Mouse (Mus musculus): ENCODE measurements around the gene Rfc2. TPM values are rescaled to one million over a fixed set of nuclear protein-coding genes. Genes with fewer than 3 reads are reported as not detected.

Gene Rfc2
- total RNA-seq (2014; fragmentation: Nextera tagmentation) (241 and 279 TPM in 2 replicates), total RNA-seq (2017) (113 and 125 TPM in 2 replicates)

GRCm38 (mm10) chr5:134581146-134581545 is at the start of gene Rfc2:
Gene Rfc2, plus strand, starts transcription at chr5:134581366.
- ATAC-seq (replicated peaks; ENCODE audit: low FRiP score, low TSS enrichment, poor library complexity, severe bottlenecking), result no peak

GRCm38 (mm10) chr5:134531585-134531984 is 49.6 kb upstream of the Rfc2 start:
- no peak for ATAC-seq (replicated peaks; ENCODE audit: low FRiP score, low TSS enrichment, poor library complexity, severe bottlenecking)

GRCm38 (mm10) chr5:134532417-134532816 is 48.7 kb upstream of the Rfc2 start:
- no peak for ATAC-seq (replicated peaks; ENCODE audit: low FRiP score, low TSS enrichment, poor library complexity, severe bottlenecking)

GRCm38 (mm10) chr5:134536036-134536435 is 45.1 kb upstream of the Rfc2 start:
- ATAC-seq (replicated peaks; ENCODE audit: low FRiP score, low TSS enrichment, poor library complexity, severe bottlenecking), result no peak

- ATAC-seq (replicated peaks; ENCODE audit: low FRiP score, low TSS enrichment, poor library complexity, severe bottlenecking), result no peak
Measured at GRCm38 (mm10) chr5:134539891-134540290, 41.3 kb upstream of the Rfc2 start.

GRCm38 (mm10) chr5:134540881-134541280 is 40.3 kb upstream of the Rfc2 start:
- ATAC-seq (replicated peaks; ENCODE audit: low FRiP score, low TSS enrichment, poor library complexity, severe bottlenecking), result no peak

- ATAC-seq (replicated peaks; ENCODE audit: low FRiP score, low TSS enrichment, poor library complexity, severe bottlenecking), result no peak
Measured at GRCm38 (mm10) chr5:134541640-134542039, 39.5 kb upstream of the Rfc2 start.

GRCm38 (mm10) chr5:134544516-134545241 is 36.5 kb upstream of the Rfc2 start:
- ATAC-seq (replicated peaks; ENCODE audit: low FRiP score, low TSS enrichment, poor library complexity, severe bottlenecking), result peak; percentile 33; the same call in 1 of the 2 replicates

- no peak for ATAC-seq (replicated peaks; ENCODE audit: low FRiP score, low TSS enrichment, poor library complexity, severe bottlenecking)
Measured at GRCm38 (mm10) chr5:134545242-134545629, 35.9 kb upstream of the Rfc2 start.

- no peak for ATAC-seq (replicated peaks; ENCODE audit: low FRiP score, low TSS enrichment, poor library complexity, severe bottlenecking)
Measured at GRCm38 (mm10) chr5:134546790-134547189, 34.4 kb upstream of the Rfc2 start.

GRCm38 (mm10) chr5:134548306-134548705 is 32.9 kb upstream of the Rfc2 start:
- no peak for ATAC-seq (replicated peaks; ENCODE audit: low FRiP score, low TSS enrichment, poor library complexity, severe bottlenecking)

- ATAC-seq (replicated peaks; ENCODE audit: low FRiP score, low TSS enrichment, poor library complexity, severe bottlenecking), result no peak
Measured at GRCm38 (mm10) chr5:134549640-134550168, 31.5 kb upstream of the Rfc2 start.

- 0 out of 2 replicates have a peak, but pooled peaks have one; percentile 9 for ATAC-seq (replicated peaks; ENCODE audit: low FRiP score, low TSS enrichment, poor library complexity, severe bottlenecking)
Measured at GRCm38 (mm10) chr5:134550836-134551232, 30.3 kb upstream of the Rfc2 start.

- ATAC-seq (replicated peaks; ENCODE audit: low FRiP score, low TSS enrichment, poor library complexity, severe bottlenecking), result peak; percentile 20
Measured at GRCm38 (mm10) chr5:134551233-134552109, 29.7 kb upstream of the Rfc2 start.

GRCm38 (mm10) chr5:134552110-134552972 is 28.8 kb upstream of the Rfc2 start, which contains the start of gene Clip2:
Gene Clip2, minus strand, starts transcription at chr5:134552434.
- ATAC-seq (replicated peaks; ENCODE audit: low FRiP score, low TSS enrichment, poor library complexity, severe bottlenecking), result peak; percentile 91

GRCm38 (mm10) chr5:134553951-134554546 is 27.1 kb upstream of the Rfc2 start:
- no peak for ATAC-seq (replicated peaks; ENCODE audit: low FRiP score, low TSS enrichment, poor library complexity, severe bottlenecking)

GRCm38 (mm10) chr5:134555463-134556164 is 25.6 kb upstream of the Rfc2 start:
- no peak for ATAC-seq (replicated peaks; ENCODE audit: low FRiP score, low TSS enrichment, poor library complexity, severe bottlenecking)

GRCm38 (mm10) chr5:134560071-134560449 is 21.1 kb upstream of the Rfc2 start, which contains the start of gene Syna:
Gene Syna, minus strand, starts transcription at chr5:134560171.
- ATAC-seq (replicated peaks; ENCODE audit: low FRiP score, low TSS enrichment, poor library complexity, severe bottlenecking), result no peak
